Mouse (Mus musculus): ENCODE data around the gene Mfap1b.

DNA sequence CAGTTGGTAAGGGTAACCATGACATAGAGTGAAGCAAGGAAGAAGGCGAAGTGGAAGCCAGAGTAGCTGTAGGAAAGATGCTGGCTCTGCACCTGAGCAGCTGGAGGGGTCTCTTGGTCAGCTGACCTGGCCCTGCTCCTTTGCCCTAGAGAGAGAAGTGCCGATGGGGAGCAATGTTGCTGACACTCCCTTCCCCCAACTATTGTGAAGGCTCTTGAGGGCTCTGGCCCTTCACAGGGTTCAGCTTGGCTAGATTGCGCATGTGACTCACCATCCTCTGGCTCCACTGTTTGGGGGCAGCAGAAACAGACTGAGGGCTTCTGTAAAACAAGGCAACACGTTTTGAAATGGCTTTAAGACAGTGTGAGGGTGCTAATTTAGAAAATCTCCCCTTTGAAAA, 21.5 kb downstream of the Mfap1b start:
- TF ChIP-seq CTCF (IDR thresholded peaks at IDR 0.05; ENCODE audit: low read depth) (no peak), EP300 (IDR thresholded peaks at IDR 0.05; ENCODE audit: low read depth) (no peak)
